Mouse (Mus musculus) kidney, postnatal 0 days (tissue): ENCODE measurements at regions not wholly inside any gene's neighbourhood (a gene's known extent, or its start where the extent isn't known, plus 50 kb on each side); places are given as distances from the start of the nearest gene placed in this dataset.
"Not testable (repeated sequence)": the region's sequence is repeated elsewhere in the genome, so short reads cannot be mapped to it uniquely, and the experiment has no call there.

Source experiments
- ATAC-seq: fragments of 200-750 bp; cut with Nextera tagmentation; replicated peaks from 2 replicates; pipeline ENCODE4 v1.8.0; 2017; ENCODE audit warnings: low read depth, moderate number of reproducible peaks, moderate TSS enrichment, moderate library complexity; ENCODE audit not compliant: low FRiP score
- DNase-seq: peaks from one replicate; pipeline ENCODE4 v3.0.0-alpha.2; 2016; ENCODE audit warnings: low spot score
- H3K27ac ChIP-seq: fragments of 300-500 bp; sonication (generic); 2 replicates; pipeline ENCODE4 v1.5.1; 2014; ENCODE audit warnings: mild to moderate bottlenecking
- H3K27me3 ChIP-seq: fragments of 300-500 bp; sonication (generic); 2 replicates; pipeline ENCODE4 v1.6.1; 2014; ENCODE audit warnings: low read length, mixed read lengths; ENCODE audit not compliant: insufficient read depth
- H3K36me3 ChIP-seq: fragments of 300-500 bp; sonication (generic); 2 replicates; pipeline ENCODE4 v1.6.1; 2014; ENCODE audit warnings: low read length, mixed read lengths; ENCODE audit not compliant: insufficient read depth
- H3K4me1 ChIP-seq: fragments of 300-500 bp; sonication (generic); replicated peaks from 2 replicates; pipeline ENCODE4 v1.6.1; 2014; ENCODE audit warnings: antibody characterized with exemption, low read length, mixed read lengths; ENCODE audit not compliant: insufficient read depth
- H3K4me2 ChIP-seq: fragments of 300-500 bp; sonication (generic); 2 replicates; pipeline ENCODE4 v1.6.1; 2014; ENCODE audit warnings: mild to moderate bottlenecking, low read length, moderate library complexity, mixed read lengths
- H3K4me3 ChIP-seq: fragments of 300-500 bp; sonication (generic); replicated peaks from 2 replicates; pipeline ENCODE4 v1.5.1; 2014; ENCODE audit warnings: low read depth, low read length
- H3K9ac ChIP-seq: fragments of 300-500 bp; sonication (generic); 2 replicates; pipeline ENCODE4 v1.6.1; 2014; ENCODE audit warnings: low read depth, low read length
- H3K9me3 ChIP-seq: fragments of 300-500 bp; sonication (generic); replicated peaks from 2 replicates; pipeline ENCODE4 v1.6.1; 2016; ENCODE audit warnings: low read length, inconsistent platforms, mixed read lengths
- CTCF ChIP-seq: IDR thresholded peaks from 2 replicates; pipeline ENCODE4 v1.5.1; 2016; ENCODE audit warnings: antibody characterized with exemption, low read depth, mild to moderate bottlenecking, moderate library complexity
- WGBS: fragments of 180-500 bp; shearing (Covaris S2); extraction: QIAGEN DNeasy Blood & Tissue Kit; methylation state at CpG from one replicate; pipeline ENCODE4 v1.1.7; 2014; 5-methylcytosine and 5-hydroxymethylcytosine counted together

GRCm38 (mm10) chr9:72183336-72183735, 71.7 kb upstream of the Tcf12 start:
- Histone ChIP-seq H3K36me3 (no peaks in the 10 kb centered on the region), H3K4me1 (no peaks in the 10 kb centered on the region), H3K4me2 (no peak overlapping the region), H3K27me3 (no peaks in the 10 kb centered on the region), H3K27ac (no peak overlapping the region), H3K9ac (no peak overlapping the region), H3K4me3 (no peak overlapping the region), H3K9me3 (no peaks in the 10 kb centered on the region)
- WGBS, result 91% methylated on average over 10 of the region's 10 CpGs
- TF ChIP-seq CTCF, result no peak
- DNase-seq, result no peak
- no peak for ATAC-seq

DNA sequence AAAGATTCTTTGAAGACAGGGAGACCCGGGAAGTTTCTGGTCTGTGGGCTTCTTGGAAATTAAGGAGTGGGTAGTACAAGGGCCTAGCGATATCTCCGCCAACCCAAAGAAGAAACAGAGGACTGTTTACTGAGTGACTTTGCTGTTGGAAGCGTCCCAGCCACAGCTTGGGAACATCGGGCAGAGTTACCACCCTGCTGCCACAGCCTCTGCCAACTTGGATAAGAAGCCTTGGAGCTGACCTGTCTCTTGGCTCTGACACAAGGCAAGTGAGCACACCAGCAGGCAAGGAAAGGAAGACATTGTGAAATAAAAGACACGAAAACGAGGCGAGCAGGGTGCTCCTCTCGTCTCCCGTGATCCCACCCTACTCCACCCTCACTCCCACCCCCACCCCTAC, 72.3 kb upstream of the Tcf12 start:
- WGBS, result 76% methylated on average over 10 of the region's 10 CpGs
- H3K9ac ChIP-seq, result no peak overlapping the region
- ATAC-seq, result no peak

GRCm38 (mm10) chr9:72189867-72190266, 78.2 kb upstream of the Tcf12 start:
- Histone ChIP-seq H3K27me3 (no peaks in the 10 kb centered on the region), H3K4me2 (no peak overlapping the region), H3K4me3 (no peak overlapping the region), H3K9me3 (no peaks in the 10 kb centered on the region), H3K4me1 (no peaks in the 10 kb centered on the region), H3K27ac (no peak overlapping the region), H3K9ac (no peak overlapping the region), H3K36me3 (no peaks in the 10 kb centered on the region)
- DNase-seq (no peak), ATAC-seq (no peak)
- 85% methylated on average over 7 of the region's 7 CpGs for WGBS
- TF ChIP-seq CTCF, result no peak

More for the DNA sequence above, 72.3 kb upstream of the Tcf12 start:
- H3K4me3 ChIP-seq, result no peak overlapping the region
- H3K36me3 ChIP-seq, result no peaks in the 10 kb centered on the region
- DNase-seq, result no peak
- no peak overlapping the region for H3K4me2 ChIP-seq
- H3K27ac ChIP-seq, result no peak overlapping the region
- no peaks in the 10 kb centered on the region for H3K4me1 ChIP-seq
- H3K27me3 ChIP-seq, result no peaks in the 10 kb centered on the region
- TF ChIP-seq CTCF, result no peak
- H3K9me3 ChIP-seq, result no peaks in the 10 kb centered on the region

DNA sequence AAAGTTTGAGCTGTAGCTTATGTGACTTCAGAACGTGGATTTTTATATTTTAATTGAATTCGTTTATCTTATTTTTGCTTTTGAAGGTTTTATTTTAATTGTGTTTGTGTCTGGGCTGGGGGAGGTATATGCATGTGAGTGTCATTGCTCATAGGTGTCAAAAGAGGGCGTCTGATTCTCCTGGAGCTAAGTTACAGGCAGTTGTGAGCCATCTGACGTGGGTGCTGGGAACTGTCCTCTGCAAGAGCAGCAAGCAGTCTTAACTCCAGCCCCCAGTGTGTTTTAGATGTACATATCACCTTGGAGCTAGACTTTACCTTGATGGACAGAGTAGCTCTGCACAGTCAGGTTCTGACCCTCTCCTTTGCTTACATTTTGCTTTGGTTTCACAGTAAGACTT, 79.0 kb upstream of the Tcf12 start:
- H3K27ac ChIP-seq, result no peak overlapping the region
- H3K36me3 ChIP-seq, result no peaks in the 10 kb centered on the region
- no peaks in the 10 kb centered on the region for H3K9me3 ChIP-seq
- H3K4me2 ChIP-seq, result no peak overlapping the region
- H3K27me3 ChIP-seq, result no peaks in the 10 kb centered on the region
- WGBS, result 85% methylated on average over 4 of the region's 4 CpGs
- no peak overlapping the region for H3K9ac ChIP-seq
- H3K4me3 ChIP-seq, result no peak overlapping the region
- no peak for DNase-seq
- no peak for ATAC-seq
- no peaks in the 10 kb centered on the region for H3K4me1 ChIP-seq
- no peak for TF ChIP-seq CTCF

DNA sequence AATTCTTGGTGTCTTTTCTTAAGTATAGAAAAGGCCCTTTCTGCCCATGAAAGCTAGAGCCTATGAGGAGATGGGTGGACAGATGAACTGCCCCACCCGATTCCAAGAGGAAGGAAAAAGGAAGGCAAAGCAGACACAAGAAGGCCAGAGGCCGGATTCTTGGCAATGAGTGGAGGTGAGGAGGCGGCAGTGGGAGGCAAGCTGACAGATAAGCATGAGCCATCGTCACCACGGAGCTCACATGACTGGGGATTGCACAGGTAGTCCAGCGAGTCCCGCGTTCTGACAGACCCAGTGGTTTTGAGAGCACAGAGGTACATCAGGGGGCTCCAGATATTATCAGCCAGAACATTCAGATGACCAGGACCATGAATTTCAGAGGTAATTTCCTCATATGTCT, 79.4 kb upstream of the Tcf12 start:
- H3K4me3 ChIP-seq, result no peak overlapping the region
- no peaks in the 10 kb centered on the region for H3K4me1 ChIP-seq
- no peaks in the 10 kb centered on the region for H3K9me3 ChIP-seq
- no peak overlapping the region for H3K27ac ChIP-seq
- WGBS, result 87% methylated on average over 8 of the region's 8 CpGs
- H3K27me3 ChIP-seq, result no peaks in the 10 kb centered on the region
- DNase-seq (no peak), ATAC-seq (no peak)
- no peak overlapping the region for H3K4me2 ChIP-seq
- no peaks in the 10 kb centered on the region for H3K36me3 ChIP-seq
- no peak overlapping the region for H3K9ac ChIP-seq
- TF ChIP-seq CTCF, result no peak

- Histone ChIP-seq H3K27me3 (no peaks in the 10 kb centered on the region), H3K4me1 (no peaks in the 10 kb centered on the region), H3K9me3 (no peaks in the 10 kb centered on the region), H3K36me3 (no peaks in the 10 kb centered on the region), H3K27ac (peak overlapping the region; percentile 9; the same call in 1 of the 2 replicates), H3K9ac (no peak overlapping the region), H3K4me2 (no peak overlapping the region), H3K4me3 (no peak overlapping the region)
- peak; percentile 89 for TF ChIP-seq CTCF
- ATAC-seq (peak; percentile 33; the same call in 1 of the 2 replicates), DNase-seq (peak; percentile 87)
- 50% methylated on average over 8 of the region's 8 CpGs for WGBS
Measured at GRCm38 (mm10) chr9:72192051-72192952, 80.6 kb upstream of the Tcf12 start.

DNA sequence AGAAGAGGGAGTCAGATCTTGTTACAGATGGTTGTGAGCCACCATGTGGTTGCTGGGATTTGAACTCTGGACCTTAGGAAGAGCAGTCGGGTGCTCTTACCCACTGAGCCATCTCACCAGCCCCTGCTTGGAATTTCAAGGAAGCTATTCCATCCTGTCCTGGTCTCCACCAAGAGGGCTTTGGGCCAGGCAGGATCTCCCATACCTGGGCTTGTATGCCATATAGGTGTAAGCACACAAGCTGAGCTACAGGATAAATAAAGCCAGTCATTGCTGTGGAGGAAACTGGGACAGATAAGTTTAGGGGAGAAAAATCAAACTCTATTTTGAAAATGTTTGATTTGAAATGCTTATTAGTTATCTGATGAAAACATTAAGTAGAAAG, 81.3 kb upstream of the Tcf12 start:
- H3K4me3 ChIP-seq, ATAC-seq, H3K9ac ChIP-seq, H3K9me3 ChIP-seq, H3K27me3 ChIP-seq, H3K36me3 ChIP-seq, H3K4me2 ChIP-seq, H3K4me1 ChIP-seq, DNase-seq, H3K27ac ChIP-seq: not testable (repeated sequence)
- WGBS, result 87% methylated on average over 1 of the region's 1 CpGs
